Mouse (Mus musculus): ENCODE results near the gene Anp32a.

GRCm38 (mm10) chr9:62351200-62351599, 10.1 kb downstream of the Anp32a start:
- TF ChIP-seq POLR2A (IDR thresholded peaks at IDR 0.05; ENCODE audit: borderline replicate concordance, extremely low read depth, insufficient read depth, insufficient read length, poor library complexity, severe bottlenecking) (no peak), CTCF (IDR thresholded peaks at IDR 0.05; ENCODE audit: borderline replicate concordance, extremely low read depth, insufficient read depth, insufficient read length) (no peak)

Measured in brain, embryonic 14.5 days (tissue).